Mouse (Mus musculus): Measurements from ENCODE around the gene Ap3b1. TPM values are rescaled to one million over a fixed set of nuclear protein-coding genes. Genes with fewer than 3 reads are reported as not detected.

Gene Ap3b1
- total RNA-seq, 2 experiments from 2014 or later, result 50.7 to 113 TPM

DNA sequence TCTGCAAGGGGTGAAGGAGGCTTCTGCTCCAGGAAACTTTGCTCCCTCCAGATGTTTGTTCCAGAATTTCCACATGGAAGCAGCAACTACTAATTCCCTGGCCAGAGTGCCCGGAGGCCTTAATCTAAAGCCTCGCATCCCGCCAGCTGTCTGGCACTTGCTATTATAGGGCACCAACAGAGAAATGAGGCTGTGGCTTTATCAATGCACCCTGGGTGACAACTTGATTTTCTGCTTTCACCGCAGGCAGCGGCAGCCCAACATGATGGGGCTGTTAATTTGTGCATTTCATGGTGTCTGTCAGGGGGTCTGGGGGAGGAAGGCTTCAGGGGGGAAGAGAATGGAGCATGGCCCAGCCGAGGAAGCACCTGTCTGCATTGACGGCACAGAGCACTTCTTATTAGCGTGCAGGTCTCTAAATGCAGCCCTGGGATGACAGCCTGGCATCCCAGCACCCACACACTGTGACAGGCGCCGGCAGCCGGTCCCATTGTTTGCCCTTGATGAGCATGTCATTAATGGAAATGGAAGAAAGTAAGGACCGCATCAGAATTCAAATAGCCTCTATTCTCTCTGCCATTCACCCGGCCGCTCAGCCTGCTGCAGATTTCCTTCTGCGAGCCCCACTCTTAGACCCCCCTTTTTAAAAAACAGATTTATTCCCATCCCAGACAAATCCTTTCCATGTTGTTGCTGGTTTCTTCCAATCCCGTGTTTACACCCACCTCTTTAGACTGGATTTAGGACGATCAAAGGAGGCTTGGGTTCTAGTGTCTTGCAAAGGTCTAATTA is 217.0 kb downstream of the Ap3b1 start:
- ATAC-seq (ENCODE audit: poor library complexity, severe bottlenecking), result no peak

DNA sequence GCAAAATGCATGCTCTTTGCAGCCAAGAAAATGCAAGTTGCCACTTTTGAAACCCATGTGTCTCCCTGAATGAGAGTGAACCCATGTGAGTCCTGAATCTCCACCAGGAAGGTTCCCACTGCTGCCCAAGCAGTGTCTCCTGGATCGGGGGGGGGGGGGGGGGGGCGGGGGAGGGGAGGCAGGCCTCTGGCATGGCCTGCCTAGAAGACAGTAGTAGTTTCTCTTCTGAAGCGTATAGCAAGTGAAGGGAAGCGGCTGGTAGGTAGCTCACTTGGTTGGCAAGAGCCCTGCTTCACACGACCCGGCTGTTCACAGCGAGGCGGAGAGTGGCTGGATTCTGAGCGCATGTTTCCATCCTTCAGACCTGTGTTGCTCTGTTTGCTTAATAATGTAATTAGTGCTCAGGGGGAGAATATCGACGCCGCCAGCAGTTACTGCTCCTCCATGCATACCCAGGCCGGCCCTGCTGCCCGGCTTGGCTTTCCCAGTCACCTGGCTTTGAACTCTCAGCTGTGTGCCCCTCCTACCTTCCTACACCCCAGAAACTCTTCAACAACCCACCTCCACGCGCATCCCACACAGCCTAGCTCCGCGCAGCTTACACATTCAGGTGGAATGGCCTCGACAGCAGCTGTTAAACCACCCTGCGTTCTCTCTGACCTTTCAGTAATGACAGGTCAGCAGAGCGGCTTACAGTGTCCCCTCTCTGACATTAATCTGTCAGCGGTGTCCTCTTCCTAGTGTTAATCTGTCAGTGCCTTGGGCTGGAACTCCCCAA is 217.8 kb downstream of the Ap3b1 start:
- ATAC-seq (ENCODE audit: poor library complexity, severe bottlenecking), result no peak

DNA sequence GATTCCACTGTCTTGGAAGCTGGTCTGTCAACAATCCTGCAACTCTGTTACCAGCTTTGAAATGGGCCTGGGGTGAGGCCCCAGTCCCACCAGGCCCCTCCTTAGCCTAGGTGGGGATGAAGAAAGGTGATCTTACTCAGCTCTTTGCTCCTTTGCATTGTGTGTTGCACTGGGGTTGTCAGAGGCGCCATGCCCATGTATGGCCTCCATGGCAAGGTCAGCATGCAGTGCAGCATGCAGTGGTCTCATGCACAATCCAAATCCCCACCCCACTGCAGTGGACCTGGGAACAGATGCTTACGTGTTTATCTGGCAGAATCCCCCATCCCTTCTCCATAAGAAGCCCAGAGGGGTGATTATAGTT is 218.4 kb downstream of the Ap3b1 start:
- ATAC-seq (ENCODE audit: poor library complexity, severe bottlenecking), result no peak

DNA sequence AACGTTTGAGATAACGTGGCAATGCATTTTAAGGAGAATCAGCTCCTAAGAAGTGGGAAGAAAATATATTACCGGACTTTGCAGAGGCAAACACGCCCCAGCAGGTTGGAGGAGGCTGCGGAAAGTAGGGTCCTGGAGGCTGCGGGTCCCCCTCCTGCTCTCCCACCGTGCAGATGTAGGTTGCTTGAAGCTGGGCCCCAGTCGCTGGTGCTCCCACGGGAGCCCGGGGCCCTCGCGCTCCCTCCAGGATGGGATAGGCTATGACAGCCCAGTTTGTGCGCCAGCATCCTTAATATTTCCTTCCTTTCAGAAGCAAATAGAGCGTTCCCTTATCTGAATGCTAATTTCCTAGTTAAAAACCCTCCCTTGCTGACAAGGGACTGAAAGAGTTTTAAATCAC is 236.5 kb downstream of the Ap3b1 start:
- no peak for ATAC-seq (ENCODE audit: poor library complexity, severe bottlenecking)

DNA sequence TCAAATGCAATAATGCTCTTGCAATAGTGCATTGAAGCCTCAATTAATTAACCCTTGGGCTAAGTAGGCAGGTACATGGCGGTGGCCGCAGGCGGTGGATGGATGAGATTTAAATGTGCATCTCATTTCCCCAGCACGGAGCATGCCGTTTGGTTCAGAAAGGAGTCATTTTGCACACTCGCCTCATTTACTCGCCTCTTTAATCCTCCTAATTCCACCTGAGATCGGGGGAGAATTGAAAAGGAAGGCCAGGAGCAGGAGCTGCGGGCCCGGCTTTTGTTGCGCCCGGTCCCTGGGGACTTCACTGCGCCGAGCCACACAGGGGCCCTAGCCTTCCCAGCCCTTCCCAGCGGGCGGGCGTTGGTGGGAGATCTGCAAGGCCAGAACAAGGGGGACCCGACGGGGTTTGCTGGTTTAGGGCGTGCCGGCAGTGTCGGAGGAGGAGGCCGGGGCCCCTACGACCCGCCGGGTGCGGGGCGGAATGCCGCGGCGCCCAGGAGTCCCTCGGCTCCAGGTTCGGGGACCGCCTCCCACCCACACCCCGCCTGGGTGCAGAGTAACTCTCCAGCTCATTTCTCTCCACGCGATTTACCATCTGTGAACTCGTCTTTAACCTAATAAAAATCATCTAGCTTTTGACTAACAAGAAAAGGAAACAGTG is 237.1 kb downstream of the Ap3b1 start:
- ATAC-seq (ENCODE audit: poor library complexity, severe bottlenecking), result no peak

DNA sequence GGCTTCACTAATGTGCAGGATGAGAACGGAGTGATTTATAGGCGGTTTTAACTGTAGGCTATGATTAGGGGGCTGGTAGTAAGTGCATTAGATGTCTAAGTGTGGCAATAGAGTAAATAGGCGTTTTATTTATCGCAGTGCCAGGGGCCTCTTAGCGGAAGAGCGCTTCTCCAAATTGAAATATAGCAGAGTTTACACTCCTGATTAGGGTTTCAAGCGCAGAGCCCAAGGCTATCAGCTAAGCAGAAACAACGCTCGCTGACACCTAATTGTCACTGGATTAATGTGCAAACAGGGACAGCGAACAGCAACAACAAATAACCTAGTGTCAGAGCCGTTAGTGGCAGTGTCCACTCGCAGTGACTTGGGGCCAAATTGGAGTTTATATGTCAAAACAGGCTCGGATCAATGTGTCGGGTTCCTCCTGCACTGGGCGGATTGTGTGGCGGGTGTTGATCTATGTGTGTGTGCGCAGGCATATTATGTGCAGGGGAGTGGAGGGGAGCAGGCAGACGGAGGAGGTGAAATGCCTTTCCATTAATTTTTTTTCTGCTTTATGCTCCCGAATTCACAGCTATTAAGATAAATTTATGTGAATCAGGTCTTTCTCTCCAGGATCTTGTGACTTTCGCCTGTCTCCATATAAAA is 237.8 kb downstream of the Ap3b1 start:
- no peak for ATAC-seq (ENCODE audit: poor library complexity, severe bottlenecking)

DNA sequence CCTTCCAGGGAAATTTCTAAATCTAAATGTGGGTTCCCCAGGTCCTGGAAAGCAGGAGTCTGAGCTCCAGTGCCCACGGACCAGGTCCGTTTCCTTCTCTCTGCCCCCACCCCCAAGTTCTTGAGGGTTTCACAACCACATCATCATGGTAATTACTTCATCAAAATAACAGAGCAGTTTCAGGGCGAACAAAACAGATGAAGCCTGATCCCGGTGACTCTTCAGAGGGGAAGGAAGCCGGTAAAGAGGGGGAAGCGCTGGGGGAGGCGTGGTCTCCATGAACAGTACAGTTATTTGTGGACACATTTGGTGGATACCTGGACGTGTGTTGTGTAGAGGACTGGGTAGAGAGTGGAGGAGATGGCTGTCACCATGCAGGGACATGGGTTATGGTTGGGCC is 241.0 kb downstream of the Ap3b1 start:
- ATAC-seq (ENCODE audit: poor library complexity, severe bottlenecking), result no peak

DNA sequence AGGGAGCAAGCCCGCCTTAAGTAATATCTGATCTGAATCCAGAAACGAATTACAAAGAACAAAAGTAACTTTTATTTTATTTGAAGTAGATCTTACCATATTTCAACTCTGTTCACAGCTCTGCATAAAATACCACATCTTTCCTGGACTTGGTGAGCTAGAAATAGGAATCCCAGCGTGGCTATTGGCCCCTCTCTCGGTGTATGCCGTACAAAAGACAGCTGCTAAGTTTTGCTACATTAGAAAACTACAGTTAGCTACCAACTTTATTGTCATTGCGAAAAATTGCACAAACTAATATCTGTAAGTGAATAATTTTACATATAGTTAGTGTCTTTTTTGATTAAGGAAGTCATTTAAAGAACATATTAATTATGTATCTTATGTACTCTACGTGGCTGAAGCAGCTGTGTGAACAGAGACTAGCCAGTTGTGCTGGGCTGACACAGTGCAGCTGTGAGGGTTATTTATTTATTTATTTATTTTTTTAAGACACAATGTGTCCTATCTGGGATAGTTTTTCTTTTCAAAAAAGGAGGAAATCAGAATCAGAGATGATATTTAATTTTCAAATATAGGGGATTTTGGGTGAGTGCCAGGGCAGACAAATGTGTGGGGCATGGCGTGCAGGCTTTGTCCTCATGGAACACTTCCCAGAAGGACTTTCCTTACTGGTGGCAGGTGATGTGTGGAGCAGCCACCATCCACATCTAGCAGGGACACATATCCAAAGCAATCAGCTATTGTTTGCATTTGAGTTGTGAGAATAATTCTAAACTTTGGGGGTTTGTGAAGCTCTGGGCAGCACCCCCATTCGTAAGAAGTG is 248.5 kb downstream of the Ap3b1 start:
- no peak for ATAC-seq (ENCODE audit: poor library complexity, severe bottlenecking)

DNA sequence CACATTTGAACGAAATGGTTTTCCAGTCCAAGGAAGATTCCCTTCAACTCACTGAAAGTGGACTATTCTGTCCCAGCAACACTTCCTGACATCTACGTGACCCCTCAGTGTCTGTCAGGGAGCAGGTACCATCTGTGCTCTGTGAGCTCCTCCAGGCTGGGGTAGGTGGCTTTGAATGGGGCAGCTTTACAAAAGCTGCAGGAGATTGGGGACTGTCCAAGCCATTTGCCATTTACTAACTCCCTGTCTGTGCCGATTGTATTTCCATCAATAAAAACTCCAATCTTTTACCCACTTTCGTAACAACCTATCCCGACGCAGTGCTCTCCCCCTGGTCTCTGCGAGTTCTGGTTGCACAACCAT is 249.1 kb downstream of the Ap3b1 start:
- ATAC-seq (ENCODE audit: poor library complexity, severe bottlenecking), result no peak

DNA sequence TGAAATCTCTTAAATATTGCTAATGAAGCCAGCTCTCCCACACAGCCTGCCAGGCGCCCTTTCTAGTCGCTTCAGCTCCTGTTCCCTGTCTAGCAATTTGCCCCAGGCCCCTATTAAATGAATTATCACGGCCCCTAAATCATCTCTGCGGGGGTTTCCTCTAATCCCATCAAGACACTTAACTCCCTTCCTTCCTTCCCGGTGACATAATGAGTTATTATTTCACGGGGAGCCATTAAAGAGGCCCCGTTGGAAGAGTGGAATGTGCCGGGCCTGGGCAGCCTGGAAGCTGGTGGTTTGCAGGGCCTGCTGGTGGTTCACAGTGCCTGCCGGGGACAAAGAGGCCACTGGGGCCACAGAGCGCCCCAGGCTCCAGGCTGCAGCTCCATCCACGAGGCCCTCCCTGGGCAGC is 249.7 kb downstream of the Ap3b1 start:
- ATAC-seq (ENCODE audit: poor library complexity, severe bottlenecking), result no peak

DNA sequence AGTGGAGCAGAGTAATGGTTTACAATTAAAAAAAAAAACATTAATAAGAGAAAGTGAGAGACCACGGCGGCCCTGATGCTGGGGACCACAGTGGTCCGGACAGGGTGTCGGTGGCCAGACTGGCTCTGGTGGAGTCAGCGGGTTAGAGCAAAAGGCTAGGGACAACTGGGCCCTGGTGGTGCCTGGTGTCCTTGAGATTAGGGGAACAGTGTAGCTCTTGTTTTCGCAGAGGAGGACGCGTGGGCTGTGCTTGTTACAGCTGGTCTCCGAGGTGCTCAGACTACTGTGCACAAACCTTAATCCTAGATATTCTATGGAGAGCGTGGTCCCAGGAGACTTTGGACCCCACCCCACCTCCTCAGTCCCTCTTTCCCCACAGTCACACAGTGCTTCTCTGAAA is 250.2 kb downstream of the Ap3b1 start:
- ATAC-seq (ENCODE audit: poor library complexity, severe bottlenecking), result no peak

Other genes with a start within 250 kb of the Ap3b1 start
- 14.0 and 14.4 TPM in 2 replicates for gene Scamp1, start 73.1 kb upstream of the Ap3b1 start, total RNA-seq (2015)
- 6.8 and 7.3 TPM in 2 replicates for gene Scamp1, start 73.1 kb upstream of the Ap3b1 start, total RNA-seq (2017)

Measured in megakaryocyte, adult 5-6 weeks (primary cell).